Mouse (Mus musculus) liver, embryonic 12.5 days (tissue): ENCODE measurements around the gene BC025920. TPM values are rescaled to one million over a fixed set of nuclear protein-coding genes. Genes with fewer than 3 reads are reported as not detected.
A peak's percentile ranks its signal among the peaks of the same experiment; 100 is the strongest.

Experiments
- ATAC-seq: fragments of 200-750 bp; cut with Nextera tagmentation; 2 replicates; pipeline ENCODE4 v1.8.0; 2017; ENCODE audit warnings: moderate number of reproducible peaks, mild to moderate bottlenecking, moderate library complexity
- H3K27ac ChIP-seq: fragments of 300-500 bp; sonication (generic); 2 replicates; pipeline ENCODE4 v1.5.1; 2016; ENCODE audit warnings: mild to moderate bottlenecking
- H3K27me3 ChIP-seq: fragments of 300-500 bp; sonication (generic); replicated peaks from 2 replicates; pipeline ENCODE4 v1.6.1; 2016; ENCODE audit warnings: mild to moderate bottlenecking, moderate library complexity
- H3K36me3 ChIP-seq: fragments of 300-500 bp; sonication (generic); 2 replicates; pipeline ENCODE4 v1.6.1; 2016; ENCODE audit warnings: mild to moderate bottlenecking, moderate library complexity
- H3K4me1 ChIP-seq: fragments of 300-500 bp; sonication (generic); 2 replicates; pipeline ENCODE4 v1.6.1; 2016
- H3K4me2 ChIP-seq: fragments of 300-500 bp; sonication (generic); 2 replicates; pipeline ENCODE4 v1.6.1; 2016; ENCODE audit warnings: mild to moderate bottlenecking, moderate library complexity
- H3K4me3 ChIP-seq: fragments of 300-500 bp; sonication (generic); 2 replicates; pipeline ENCODE4 v1.5.1; 2016; ENCODE audit warnings: mild to moderate bottlenecking, moderate library complexity
- H3K9ac ChIP-seq: fragments of 300-500 bp; sonication (generic); 2 replicates; pipeline ENCODE4 v1.6.1; 2016; ENCODE audit warnings: mild to moderate bottlenecking, moderate library complexity
- H3K9me3 ChIP-seq: fragments of 300-500 bp; sonication (generic); replicated peaks from 2 replicates; pipeline ENCODE4 v1.6.1; 2016; ENCODE audit warnings: mild to moderate bottlenecking, moderate library complexity
- WGBS: fragments of 180-500 bp; shearing (Covaris S2); methylation state at CpG from one replicate; pipeline ENCODE4 v1.1.7; 2016; ENCODE audit not compliant: insufficient replicate concordance; 5-methylcytosine and 5-hydroxymethylcytosine counted together
- polyA plus RNA-seq: library from polyadenylated mRNA; unstranded; fragments of >200 nt; fragmentation: Nextera tagmentation; extraction: Ambion mirVana; gene quantifications from 2 replicates; pipeline ENCODE4 v1.2.1, GENCODE M21; 2016

Gene BC025920
- polyA plus RNA-seq, 1 experiment from 2014 or later = 0.46 TPM

GRCm38 (mm10) chr10:81575208-81575631 lies 30.9 kb upstream of the BC025920 start:
- Histone ChIP-seq H3K27me3 (peaks cover 81% of the 10 kb centered on the region), H3K36me3 (no peaks in the 10 kb centered on the region), H3K4me1 (peaks cover 58% of the 10 kb centered on the region), H3K9me3 (no peaks in the 10 kb centered on the region), H3K4me3 (peak overlapping the region; percentile 46), H3K27ac (no peak overlapping the region), H3K9ac (peak overlapping the region; percentile 51), H3K4me2 (peak overlapping the region; percentile 74)
- no peak for ATAC-seq
- WGBS = under 1% methylated on average over 30 of the region's 30 CpGs

- H3K27me3 ChIP-seq = peaks cover 81% of the 10 kb centered on the region
- WGBS = 7% methylated on average over 6 of the region's 6 CpGs
These were observed 30.4 kb upstream of the BC025920 start for GRCm38 (mm10) chr10:81575695-81576094.

GRCm38 (mm10) chr10:81579967-81580366 lies 26.1 kb upstream of the BC025920 start:
- Histone ChIP-seq H3K4me3 (no peak overlapping the region), H3K36me3 (no peaks in the 10 kb centered on the region), H3K4me1 (peaks cover 27% of the 10 kb centered on the region), H3K4me2 (peak overlapping the region; percentile 34; the same call in 1 of the 2 replicates), H3K27me3 (peaks cover 93% of the 10 kb centered on the region), H3K9me3 (no peaks in the 10 kb centered on the region), H3K27ac (no peak overlapping the region), H3K9ac (no peak overlapping the region)
- ATAC-seq = no peak
- WGBS = 58% methylated on average over 4 of the region's 4 CpGs

More at GRCm38 (mm10) chr10:81575695-81576094, 30.4 kb upstream of the BC025920 start:
- Histone ChIP-seq H3K9ac (peak overlapping the region; percentile 51; the same call in 1 of the 2 replicates), H3K36me3 (no peaks in the 10 kb centered on the region), H3K4me1 (peaks cover 58% of the 10 kb centered on the region), H3K4me3 (peak overlapping the region; percentile 46), H3K4me2 (peak overlapping the region; percentile 74), H3K9me3 (no peaks in the 10 kb centered on the region), H3K27ac (no peak overlapping the region)
- no peak for ATAC-seq

- WGBS = 26% methylated on average over 25 of the region's 25 CpGs
- H3K9ac ChIP-seq = no peak overlapping the region
- no peaks in the 10 kb centered on the region for H3K36me3 ChIP-seq
- no peaks in the 10 kb centered on the region for H3K9me3 ChIP-seq
- H3K27ac ChIP-seq = no peak overlapping the region
- peaks cover 21% of the 10 kb centered on the region for H3K4me1 ChIP-seq
- peaks cover 89% of the 10 kb centered on the region for H3K27me3 ChIP-seq
- ATAC-seq = no peak
- H3K4me3 ChIP-seq = no peak overlapping the region
- H3K4me2 ChIP-seq = peak overlapping the region; percentile 34
These were observed 25.5 kb upstream of the BC025920 start for GRCm38 (mm10) chr10:81580441-81581070.

GRCm38 (mm10) chr10:81583347-81583746 lies 22.7 kb upstream of the BC025920 start:
- no peak overlapping the region for H3K9ac ChIP-seq
- peaks cover 13% of the 10 kb centered on the region for H3K4me1 ChIP-seq
- H3K27me3 ChIP-seq = peaks cover 88% of the 10 kb centered on the region
- no peak overlapping the region for H3K4me2 ChIP-seq
- H3K27ac ChIP-seq = no peak overlapping the region
- no peak for ATAC-seq
- no peak overlapping the region for H3K4me3 ChIP-seq
- H3K36me3 ChIP-seq = peaks cover 6% of the 10 kb centered on the region; the same call in 1 of the 2 replicates
- 41% methylated on average over 6 of the region's 6 CpGs for WGBS
- H3K9me3 ChIP-seq = no peaks in the 10 kb centered on the region

GRCm38 (mm10) chr10:81588739-81589138 lies 17.3 kb upstream of the BC025920 start:
- peaks cover 79% of the 10 kb centered on the region for H3K27me3 ChIP-seq
- H3K36me3 ChIP-seq = peaks cover 8% of the 10 kb centered on the region; the same call in 1 of the 2 replicates
- H3K27ac ChIP-seq = no peak overlapping the region
- H3K4me2 ChIP-seq = no peak overlapping the region
- no peak for ATAC-seq
- H3K4me1 ChIP-seq = peaks cover 4% of the 10 kb centered on the region; the same call in 1 of the 2 replicates
- no peaks in the 10 kb centered on the region for H3K9me3 ChIP-seq
- 47% methylated on average over 7 of the region's 7 CpGs for WGBS
- H3K9ac ChIP-seq = no peak overlapping the region
- H3K4me3 ChIP-seq = no peak overlapping the region

GRCm38 (mm10) chr10:81591846-81592245 lies 14.2 kb upstream of the BC025920 start:
- 42% methylated on average over 9 of the region's 9 CpGs for WGBS
- H3K36me3 ChIP-seq = peaks cover 8% of the 10 kb centered on the region; the same call in 1 of the 2 replicates
- no peak overlapping the region for H3K4me2 ChIP-seq
- peaks cover 27% of the 10 kb centered on the region for H3K4me1 ChIP-seq
- H3K27ac ChIP-seq = no peak overlapping the region
- peaks cover 89% of the 10 kb centered on the region for H3K27me3 ChIP-seq
- no peak overlapping the region for H3K4me3 ChIP-seq
- no peaks in the 10 kb centered on the region for H3K9me3 ChIP-seq
- ATAC-seq = no peak
- no peak overlapping the region for H3K9ac ChIP-seq

- Histone ChIP-seq H3K4me1 (peaks cover 35% of the 10 kb centered on the region), H3K4me3 (no peak overlapping the region), H3K9me3 (no peaks in the 10 kb centered on the region), H3K4me2 (no peak overlapping the region), H3K36me3 (peaks cover 7% of the 10 kb centered on the region; the same call in 1 of the 2 replicates), H3K27me3 (peaks cover 89% of the 10 kb centered on the region), H3K9ac (no peak overlapping the region), H3K27ac (no peak overlapping the region)
- ATAC-seq = no peak
- WGBS = 56% methylated on average over 7 of the region's 7 CpGs
These were observed 13.4 kb upstream of the BC025920 start for GRCm38 (mm10) chr10:81592631-81593030.

GRCm38 (mm10) chr10:81593223-81593622 lies 12.8 kb upstream of the BC025920 start:
- peaks cover 88% of the 10 kb centered on the region for H3K27me3 ChIP-seq
- H3K36me3 ChIP-seq = 0 out of 2 replicates have a peak, but pooled peaks cover 3% of the 10 kb centered on the region
- WGBS = 56% methylated on average over 4 of the region's 4 CpGs
- no peak for ATAC-seq
- no peak overlapping the region for H3K27ac ChIP-seq
- H3K9me3 ChIP-seq = no peaks in the 10 kb centered on the region
- no peak overlapping the region for H3K9ac ChIP-seq
- H3K4me2 ChIP-seq = no peak overlapping the region
- H3K4me1 ChIP-seq = peaks cover 40% of the 10 kb centered on the region
- H3K4me3 ChIP-seq = no peak overlapping the region

GRCm38 (mm10) chr10:81593935-81594334 lies 12.1 kb upstream of the BC025920 start:
- peaks cover 43% of the 10 kb centered on the region for H3K4me1 ChIP-seq
- H3K9ac ChIP-seq = no peak overlapping the region
- no peak overlapping the region for H3K4me2 ChIP-seq
- no peak overlapping the region for H3K27ac ChIP-seq
- 65% methylated on average over 18 of the region's 18 CpGs for WGBS
- no peaks in the 10 kb centered on the region for H3K36me3 ChIP-seq
- no peak for ATAC-seq
- peaks cover 86% of the 10 kb centered on the region for H3K27me3 ChIP-seq
- H3K4me3 ChIP-seq = no peak overlapping the region
- no peaks in the 10 kb centered on the region for H3K9me3 ChIP-seq

- no peak overlapping the region for H3K9ac ChIP-seq
- no peak overlapping the region for H3K4me2 ChIP-seq
- peaks cover 60% of the 10 kb centered on the region for H3K4me1 ChIP-seq
- 50% methylated on average over 5 of the region's 5 CpGs for WGBS
- no peaks in the 10 kb centered on the region for H3K9me3 ChIP-seq
- H3K36me3 ChIP-seq = no peaks in the 10 kb centered on the region
- peaks cover 90% of the 10 kb centered on the region for H3K27me3 ChIP-seq
- ATAC-seq = no peak
- H3K4me3 ChIP-seq = no peak overlapping the region
- H3K27ac ChIP-seq = no peak overlapping the region
These were observed 10.5 kb upstream of the BC025920 start for GRCm38 (mm10) chr10:81595599-81595998.

- no peaks in the 10 kb centered on the region for H3K36me3 ChIP-seq
- no peak overlapping the region for H3K9ac ChIP-seq
- 12% methylated on average over 10 of the region's 10 CpGs for WGBS
- H3K4me1 ChIP-seq = peaks cover 70% of the 10 kb centered on the region
- no peak overlapping the region for H3K27ac ChIP-seq
- peaks cover 80% of the 10 kb centered on the region for H3K27me3 ChIP-seq
- H3K4me3 ChIP-seq = peak overlapping the region; percentile 23
- no peaks in the 10 kb centered on the region for H3K9me3 ChIP-seq
- ATAC-seq = no peak
- H3K4me2 ChIP-seq = peak overlapping the region; percentile 50
These were observed 9.5 kb upstream of the BC025920 start for GRCm38 (mm10) chr10:81596611-81597010.
